Mouse (Mus musculus): ENCODE results near the gene Gm8011.
"Not testable (repeated sequence)": the region's sequence is repeated elsewhere in the genome, so short reads cannot be mapped to it uniquely, and the experiment has no call there.

The Gm8011 gene

GRCm38 (mm10) chr14:42463581-42463980 is at the start of gene Gm8011:
TSS of gene Gm8011 (plus strand) at chr14:42463881.
- DNase-seq (ENCODE audit: low read depth, low spot score), result not testable (repeated sequence)

GRCm38 (mm10) chr14:42439573-42439972 is 24.1 kb upstream of the Gm8011 start, which contains the start of gene Gm8005:
TSS of gene Gm8005 (minus strand) at chr14:42439673.
- DNase-seq (ENCODE audit: low read depth, low spot score), result not testable (repeated sequence)

GRCm38 (mm10) chr14:42502249-42502648 is 38.6 kb downstream of the Gm8011 start, which contains the start of gene Gm8020:
TSS of gene Gm8020 (minus strand) at chr14:42502349.
- DNase-seq (ENCODE audit: low read depth, low spot score), result not testable (repeated sequence)

Data from ZHBTc4 (cell line).